Mouse (Mus musculus) kidney, adult 2 months (tissue): ENCODE measurements at regions not wholly inside any gene's neighbourhood (a gene's known extent, or its start where the extent isn't known, plus 50 kb on each side); places are given as distances from the start of the nearest gene placed in this dataset.

Source experiments
- CTCF ChIP-seq: fragments of 200-500 bp; conservative IDR thresholded peaks from 2 replicates; pipeline ENCODE4 v1.5.1; 2011; ENCODE audit warnings: low read depth, mild to moderate bottlenecking, control low read depth, low read length, moderate library complexity, mixed read lengths; ENCODE audit not compliant: insufficient read depth, insufficient read length
- POLR2A ChIP-seq: fragments of 200-500 bp; IDR thresholded peaks from one replicate; pipeline ENCODE4 v1.6.1; 2011; ENCODE audit warnings: low read depth, low read length, control low read depth

DNA sequence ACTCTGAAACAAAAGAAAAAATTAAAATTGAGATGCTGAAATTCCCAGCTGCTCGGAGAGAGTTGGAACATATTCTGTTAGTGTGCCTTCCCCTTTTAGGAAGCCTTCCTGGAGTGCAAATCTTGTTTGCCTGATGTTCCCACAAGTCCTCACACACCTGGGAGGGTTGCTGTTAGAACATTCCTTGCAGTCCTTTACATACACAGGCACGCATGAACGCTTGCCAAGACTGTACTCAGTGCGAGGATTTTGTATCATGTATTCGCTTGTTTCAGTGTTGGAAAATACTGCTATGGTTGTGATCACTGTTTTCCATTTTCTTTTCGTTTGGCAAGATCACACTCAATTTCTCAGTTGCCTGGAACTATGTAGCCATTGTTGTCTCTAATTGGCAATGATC lies 770.5 kb downstream of the Tmem114 start:
- TF ChIP-seq CTCF (no peak), POLR2A (no peak)
